Mouse (Mus musculus) mesoderm, embryonic 11.5 days (tissue): ENCODE measurements around the gene S100a7a.

ENCODE experiments used
- DNase-seq: peaks from one replicate; pipeline ENCODE4 v3.0.0-alpha.2; 2012; ENCODE audit warnings: low read depth, low spot score

The S100a7a gene

DNA sequence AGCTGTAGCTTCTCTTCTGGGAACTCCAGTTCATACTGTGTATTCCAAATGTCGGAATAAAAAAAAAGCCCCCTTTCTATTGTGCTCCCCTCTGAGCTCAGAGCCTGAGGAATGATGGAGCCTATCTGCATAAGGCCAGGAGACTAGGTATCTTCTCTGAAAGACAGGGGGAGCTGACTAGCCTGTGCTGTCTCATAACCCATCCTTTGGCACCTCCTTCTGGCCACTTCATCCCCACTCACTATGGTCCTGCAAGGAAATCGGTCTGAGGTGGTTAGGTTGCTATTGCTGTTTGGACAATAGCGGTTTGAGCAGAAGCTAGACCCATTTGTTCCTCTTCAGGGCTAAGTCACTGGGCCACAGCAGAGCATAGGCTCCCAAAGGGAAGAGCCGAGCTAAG is 26.0 kb upstream of the S100a7a start:
- no peak for DNase-seq

DNA sequence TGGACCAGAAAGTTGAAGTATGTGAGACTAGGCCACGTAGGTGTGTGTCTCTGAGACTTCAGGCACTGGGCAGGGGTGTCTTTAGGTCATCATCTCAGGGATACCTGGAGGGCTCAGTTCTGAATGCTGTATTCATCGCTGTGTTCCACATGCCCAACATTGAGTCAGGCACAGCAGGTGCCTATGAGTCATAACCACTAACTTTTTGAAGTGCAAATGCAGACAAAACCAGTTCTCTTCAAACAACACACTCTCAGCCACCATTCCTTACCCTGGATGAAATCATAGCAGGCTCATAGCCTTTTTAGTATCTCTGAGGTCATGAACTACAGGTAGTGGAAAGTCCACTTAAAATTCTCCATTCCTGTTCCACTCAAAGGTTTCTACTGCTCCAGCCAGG is 24.5 kb upstream of the S100a7a start:
- DNase-seq = no peak

DNA sequence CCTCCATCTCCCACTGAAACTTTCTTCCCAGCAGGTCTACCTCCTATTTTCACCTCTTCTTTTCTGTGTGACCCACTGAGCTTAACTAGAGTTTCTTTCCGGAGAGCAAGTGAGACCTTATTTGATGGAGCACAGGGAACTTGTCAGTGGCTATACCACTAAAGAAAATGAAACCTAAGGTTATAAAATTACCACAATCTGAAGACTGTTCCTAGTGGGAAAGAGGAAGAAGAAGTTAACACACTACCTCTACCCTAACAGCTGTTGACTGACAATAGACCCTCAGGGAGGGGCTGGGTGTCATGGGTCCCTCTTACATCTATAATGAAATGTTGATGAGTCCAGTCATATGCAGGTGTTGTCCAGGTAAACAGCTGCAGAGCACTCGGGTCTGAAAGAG is 21.8 kb upstream of the S100a7a start:
- no peak for DNase-seq

DNA sequence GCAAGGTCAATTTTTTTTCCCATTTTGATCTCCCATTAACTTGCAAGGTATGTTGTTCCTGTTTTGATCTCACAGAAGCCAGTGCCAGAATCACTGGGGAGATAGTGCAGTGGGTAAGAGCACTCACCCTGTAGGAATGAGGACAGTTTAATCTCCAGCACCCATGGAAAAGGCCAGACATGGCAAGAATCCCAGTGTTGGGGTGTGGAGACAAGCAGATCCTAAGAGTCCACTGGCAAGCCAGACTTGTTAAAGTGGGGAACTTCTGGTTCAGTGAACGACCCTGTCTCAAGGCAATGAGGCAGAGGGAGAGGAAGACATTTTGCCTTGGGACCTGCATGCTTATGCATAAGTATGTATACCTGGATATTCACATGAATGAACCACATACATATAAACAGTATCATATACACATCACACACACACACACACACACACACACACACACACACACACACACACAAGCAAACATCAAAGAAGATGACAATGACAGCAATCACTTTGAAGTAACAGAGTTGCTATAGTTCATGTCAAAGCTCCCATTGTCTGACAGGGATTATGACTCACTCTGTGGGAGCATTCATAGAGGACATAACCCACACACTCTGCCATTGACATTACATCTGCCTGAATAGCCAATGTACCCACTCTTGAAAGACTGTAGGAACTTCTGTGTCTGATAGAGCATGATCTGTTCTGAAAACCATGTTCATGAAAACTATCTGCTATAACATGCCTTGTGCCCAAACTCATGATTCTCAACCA is 15.1 kb upstream of the S100a7a start:
- DNase-seq = no peak

DNA sequence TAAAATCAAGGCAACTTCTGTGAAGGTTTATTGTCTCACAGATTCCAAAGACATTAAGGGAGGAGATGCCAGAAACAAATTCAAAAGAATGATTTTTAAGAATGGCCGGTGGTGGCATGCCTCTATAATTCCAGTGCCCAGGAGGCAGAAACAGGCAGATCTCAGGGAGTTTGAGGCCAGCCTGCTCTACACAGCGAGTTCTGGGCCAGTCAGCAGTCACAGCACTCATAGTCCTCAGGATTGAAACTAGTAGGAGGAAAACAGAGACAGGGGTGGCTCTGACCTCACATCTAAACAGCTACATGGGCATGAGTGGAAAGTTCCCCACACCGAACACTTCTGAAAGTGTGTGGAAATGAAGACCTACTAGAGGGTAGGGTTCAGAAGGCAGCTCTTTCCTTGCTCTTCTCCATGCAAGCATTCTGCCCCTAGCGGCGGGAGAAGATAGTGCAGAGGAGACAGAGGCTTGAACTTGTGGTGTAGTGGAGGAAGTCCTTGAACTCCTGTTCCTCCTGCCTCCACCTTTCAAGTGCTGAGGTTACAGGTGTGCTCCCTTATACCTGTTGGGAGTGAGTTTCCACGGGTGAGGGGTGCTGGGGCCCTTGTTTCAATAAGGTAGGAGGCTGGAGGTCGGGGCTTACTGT is 14.2 kb upstream of the S100a7a start:
- DNase-seq = peak; percentile 26

DNA sequence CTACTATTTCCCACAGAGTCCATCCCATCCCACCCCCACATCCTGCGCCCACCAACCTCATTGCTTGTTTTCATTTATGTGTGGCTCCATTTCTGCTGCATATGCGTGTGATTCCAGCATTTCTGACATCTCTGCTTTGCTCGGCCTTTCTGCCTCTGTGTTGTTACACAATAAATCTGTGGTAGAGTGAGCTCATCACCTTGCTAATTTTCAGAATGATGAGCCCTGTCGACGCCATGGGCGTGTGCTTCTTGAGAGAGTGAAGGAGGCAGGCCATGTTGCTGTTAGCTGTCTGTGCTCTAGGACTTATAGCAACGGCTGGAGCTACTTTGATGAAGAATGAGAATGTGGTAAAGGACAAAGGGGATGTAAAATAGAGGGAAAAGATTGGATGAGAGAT is 12.8 kb upstream of the S100a7a start:
- DNase-seq = no peak

DNA sequence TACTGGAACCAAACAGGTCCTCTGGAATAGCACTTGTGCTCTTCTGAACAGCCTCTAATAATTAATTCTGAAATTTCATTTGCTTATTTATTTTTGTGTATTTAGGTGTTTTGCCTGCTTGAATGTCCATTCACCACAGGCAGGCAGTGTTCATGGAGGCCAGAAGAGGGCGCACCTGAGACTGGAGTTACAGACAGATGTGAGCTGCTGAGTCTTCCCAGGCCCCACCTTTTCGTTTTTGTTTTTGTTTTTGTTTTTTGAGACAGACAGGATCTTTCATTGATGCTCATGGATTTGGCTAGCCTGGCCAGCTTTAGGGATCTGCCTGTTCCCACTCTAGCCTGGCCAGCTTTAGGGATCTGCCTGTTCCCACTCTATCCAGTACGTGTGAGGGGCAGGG is 9.6 kb upstream of the S100a7a start:
- peak; percentile 25 for DNase-seq

DNA sequence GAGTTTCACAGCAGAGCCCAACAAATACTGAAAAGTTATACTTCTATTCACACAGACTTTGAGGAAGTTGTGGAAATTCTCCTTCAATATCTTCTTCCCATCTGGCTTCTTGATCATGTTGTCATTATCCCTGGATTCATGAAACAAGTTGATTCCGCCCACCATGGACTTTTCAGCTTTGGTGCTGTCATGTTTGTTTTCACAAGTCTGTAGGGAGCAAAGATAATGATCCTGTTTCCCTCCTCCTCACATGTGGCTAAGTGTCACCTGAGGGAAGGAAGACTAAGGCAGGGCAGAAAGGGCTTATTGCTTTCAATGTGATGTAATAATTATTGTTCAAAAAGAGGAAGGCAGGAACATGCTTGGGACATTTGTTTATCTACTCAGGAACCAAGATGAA is 6.5 kb upstream of the S100a7a start:
- DNase-seq = no peak

DNA sequence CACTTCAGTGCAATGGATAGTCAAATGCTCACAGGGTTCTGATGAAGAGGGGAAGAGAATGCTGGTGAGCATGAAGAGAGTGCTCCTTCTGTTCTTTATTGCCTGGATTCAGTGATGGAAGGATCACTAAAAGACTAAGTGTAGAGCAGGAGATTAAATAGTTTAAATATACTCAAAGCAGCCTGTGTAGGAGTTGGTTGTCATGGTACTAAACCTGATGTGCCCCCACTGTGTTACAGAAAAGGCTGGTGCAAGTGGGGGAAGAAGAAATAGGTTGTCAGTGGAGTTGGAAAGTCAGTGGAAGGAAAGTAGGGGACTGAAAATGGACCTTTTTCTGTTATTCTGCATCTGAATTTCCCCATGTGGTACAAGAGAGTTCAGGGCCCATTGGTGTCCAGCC is 4.8 kb upstream of the S100a7a start:
- no peak for DNase-seq

DNA sequence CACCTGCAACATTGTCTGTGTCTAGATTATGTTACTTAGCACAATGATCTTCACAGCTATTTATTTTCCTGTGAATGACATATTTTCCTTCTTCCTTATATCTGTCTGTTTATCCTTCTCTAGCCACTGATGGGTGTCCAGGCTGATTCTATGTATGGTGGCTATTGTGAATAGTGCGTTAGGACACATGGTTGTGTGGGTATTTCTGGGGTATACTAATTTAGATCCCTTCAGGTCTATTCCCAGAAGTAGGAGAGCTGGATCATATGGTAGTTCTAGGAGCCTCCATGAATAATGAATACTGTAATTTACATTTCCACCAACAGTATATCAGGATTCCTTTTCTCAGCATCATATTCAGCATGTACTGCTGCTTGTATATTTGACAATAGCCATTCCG is 4.0 kb upstream of the S100a7a start:
- no peak for DNase-seq

DNA sequence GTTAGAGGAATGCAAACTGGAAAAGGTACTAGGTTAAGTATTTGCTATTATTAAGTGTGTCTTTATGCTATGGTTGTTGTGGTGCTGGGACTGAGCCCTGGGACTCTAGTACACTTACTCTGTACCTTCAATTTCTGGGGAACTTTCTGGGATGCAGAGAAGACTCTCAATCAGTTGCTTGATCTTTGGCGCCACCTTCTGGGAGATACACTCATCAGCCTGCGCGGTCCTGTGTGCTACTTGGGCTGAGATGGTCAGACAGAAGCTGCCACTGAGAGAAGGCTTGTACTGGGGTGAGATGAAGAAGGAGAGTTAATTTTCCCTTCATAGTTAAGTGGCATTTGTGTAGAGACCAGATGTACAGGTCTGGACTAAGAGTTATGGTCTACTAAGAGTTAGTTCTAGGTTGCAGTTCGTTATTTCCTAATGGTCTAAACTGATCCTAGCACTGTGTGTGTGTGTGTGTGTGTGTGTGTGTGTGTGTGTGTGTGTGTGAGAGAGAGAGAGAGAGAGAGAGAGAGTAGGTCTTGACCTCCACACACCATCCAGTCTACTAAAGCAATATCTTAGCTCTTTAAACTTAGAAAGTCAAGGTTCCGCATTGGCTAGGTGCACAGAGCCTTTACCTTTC is 824 bp upstream of the S100a7a start:
- DNase-seq = peak; percentile 79

DNA sequence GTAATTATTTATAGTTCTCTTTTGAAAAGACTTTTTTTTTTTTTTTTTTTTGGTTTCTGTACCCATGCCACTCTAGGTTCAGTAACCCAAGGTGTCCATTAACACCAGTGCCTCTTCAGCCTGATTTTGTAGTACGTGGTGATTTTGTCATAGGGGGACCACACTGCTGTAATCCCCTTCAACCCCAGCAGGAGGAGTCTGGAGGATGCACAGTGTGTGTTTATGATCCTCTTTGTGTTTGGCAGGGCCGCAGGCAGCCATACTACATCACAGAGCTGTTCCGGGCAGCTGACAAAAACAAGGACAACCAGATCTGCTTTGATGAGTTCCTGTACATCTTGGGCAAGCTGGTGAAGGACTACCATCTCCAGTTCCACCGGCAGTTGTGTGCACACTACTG is 3.6 kb downstream of the S100a7a start:
- no peak for DNase-seq

DNA sequence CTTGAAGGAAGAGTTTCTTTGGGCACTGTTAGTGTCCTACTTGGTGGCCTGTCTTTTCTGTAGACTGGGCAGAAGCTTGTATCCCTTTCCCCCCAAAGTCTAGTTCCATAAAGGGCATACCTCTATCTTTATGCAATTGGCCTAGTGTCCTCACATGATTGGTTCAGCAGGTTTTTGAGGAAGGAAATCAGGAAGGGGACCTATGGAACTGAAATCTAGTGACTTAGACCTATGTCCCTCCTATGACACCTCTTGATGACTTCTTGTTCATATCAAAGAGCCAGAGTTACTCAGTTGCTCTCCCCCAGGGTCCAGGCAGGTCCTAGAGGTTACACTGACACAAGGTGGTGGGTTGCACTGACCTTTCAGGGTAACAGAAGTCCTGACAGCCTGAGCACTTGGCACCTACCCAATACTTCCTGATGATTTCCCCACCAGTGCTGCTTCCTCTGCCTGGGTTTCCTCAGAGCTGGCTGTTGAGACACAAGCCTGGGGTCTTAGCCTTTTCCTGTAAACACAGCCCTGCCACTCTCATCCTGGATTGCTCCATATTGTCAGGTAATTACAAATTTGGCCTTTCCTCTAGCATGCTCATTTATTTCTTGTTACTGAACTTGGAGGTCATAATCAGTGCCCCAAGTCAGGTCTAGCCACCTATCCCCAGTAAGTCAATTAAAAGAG is 5.7 kb downstream of the S100a7a start:
- DNase-seq = no peak

DNA sequence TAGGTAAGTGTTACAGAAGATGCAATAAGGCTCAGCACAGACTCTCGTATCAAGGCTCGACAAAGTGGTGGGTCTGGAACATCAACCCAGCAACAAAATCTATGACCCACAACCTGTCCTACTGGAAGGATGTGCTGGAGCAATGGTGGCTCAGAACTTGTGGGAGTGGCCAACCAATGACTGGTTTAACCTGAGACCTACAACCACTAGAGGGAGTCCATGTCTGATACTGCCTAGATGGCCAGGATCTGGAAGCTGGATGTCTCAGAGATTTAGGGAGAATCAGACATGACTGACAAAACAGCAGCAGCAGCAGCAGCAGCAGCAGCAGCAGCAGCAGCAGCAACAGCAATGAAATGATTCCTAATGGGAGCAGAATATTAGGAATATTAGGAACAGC is 10.4 kb downstream of the S100a7a start:
- no peak for DNase-seq

DNA sequence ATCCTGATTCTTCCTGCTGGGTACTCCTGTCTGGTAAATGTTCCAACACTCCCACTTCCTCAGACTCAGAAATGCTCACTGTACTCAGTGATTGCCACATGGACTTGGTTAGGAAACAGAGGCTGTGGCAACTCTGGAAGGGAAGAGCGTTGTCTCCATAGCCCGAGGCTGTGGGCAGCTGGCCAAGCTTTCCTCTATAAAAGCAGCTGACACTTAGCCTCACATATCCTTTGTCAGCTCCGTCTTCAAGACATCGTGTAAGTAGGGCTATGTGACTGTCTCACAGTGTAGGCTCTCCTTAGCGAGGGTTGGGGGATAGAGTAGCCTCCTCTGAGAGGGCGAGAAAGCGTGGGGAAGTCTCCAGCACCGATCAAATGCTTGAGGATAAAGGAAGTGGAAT is 15.0 kb downstream of the S100a7a start, which contains the start of gene S100a8:
TSS of gene S100a8 (plus strand) at position 133 of the 400 bp plus-strand sequence.
- no peak for DNase-seq

DNA sequence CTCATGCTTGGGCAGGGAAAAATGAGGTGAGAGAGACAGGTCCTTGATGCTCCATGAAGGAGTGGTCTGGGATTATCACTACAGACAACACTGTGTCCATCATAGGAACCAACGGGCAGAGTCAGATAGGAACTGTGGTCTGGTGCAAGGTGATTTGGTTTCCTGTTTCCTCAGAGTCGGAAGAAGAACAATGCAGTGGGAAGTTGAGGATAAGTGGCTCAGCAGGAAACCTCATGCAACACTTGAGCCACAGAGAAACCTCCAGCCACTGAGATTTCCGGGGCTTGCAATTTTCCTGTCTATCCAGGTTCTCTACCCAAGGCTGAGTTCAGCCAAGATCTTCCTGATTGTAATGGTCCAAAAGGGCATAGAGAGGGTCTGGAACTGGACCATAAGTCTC is 24.8 kb downstream of the S100a7a start:
- DNase-seq = no peak

DNA sequence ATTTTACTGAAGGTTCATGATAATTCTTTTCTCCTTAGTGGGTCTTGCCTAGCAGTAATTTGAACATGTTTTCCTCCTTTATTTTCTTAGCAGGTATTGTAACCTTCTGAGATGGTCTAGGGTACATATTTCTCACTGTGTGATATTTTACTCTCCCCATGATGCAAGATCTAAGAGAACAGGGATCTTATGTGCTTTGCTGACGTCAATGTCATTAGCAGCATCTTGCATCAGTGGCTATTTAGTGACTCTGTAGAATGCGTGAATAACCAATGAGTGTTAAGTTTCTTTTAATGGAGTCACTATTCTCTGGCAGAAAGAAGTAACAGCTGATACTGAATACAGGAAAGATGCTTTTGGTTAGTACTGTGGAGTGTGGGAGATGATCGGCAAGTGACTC is 30.1 kb downstream of the S100a7a start:
- no peak for DNase-seq

DNA sequence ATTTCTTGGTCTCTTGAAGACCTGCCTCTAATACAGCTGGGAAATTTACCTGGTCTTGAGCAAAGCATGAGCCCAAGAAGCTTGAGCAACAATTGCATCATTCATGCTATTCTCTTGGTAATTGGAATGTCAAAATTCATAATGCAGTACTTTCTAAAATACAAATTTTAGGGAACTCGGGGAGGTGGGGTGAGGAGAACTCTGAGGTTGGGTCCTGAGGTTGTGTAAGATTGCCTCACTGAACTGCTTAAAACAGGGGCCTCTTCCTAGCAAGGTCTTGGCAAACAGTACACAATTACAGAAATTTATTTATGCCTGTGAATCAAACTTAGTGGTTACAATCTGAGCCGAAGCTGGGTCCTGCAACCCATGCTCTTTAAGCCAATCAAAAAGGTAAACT is 33.0 kb downstream of the S100a7a start:
- no peak for DNase-seq

DNA sequence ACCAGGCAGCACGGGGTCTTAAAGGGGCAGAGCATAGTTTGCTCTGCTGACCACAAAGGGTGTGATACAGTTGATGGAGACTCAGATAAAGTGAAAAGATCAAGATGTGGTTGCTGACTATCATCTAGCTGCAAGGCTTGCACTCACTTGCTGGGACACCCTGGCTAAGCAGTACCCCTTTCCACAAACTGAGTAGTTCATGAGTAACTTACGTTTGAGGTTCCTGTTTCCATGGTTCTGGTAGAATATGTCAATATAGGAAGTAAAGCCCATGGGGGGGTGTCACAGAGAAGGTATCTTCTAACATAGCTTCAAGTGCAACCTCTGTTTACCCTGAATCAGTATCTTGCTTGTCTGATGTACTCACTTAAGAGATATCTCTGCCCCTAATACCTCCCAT is 39.7 kb downstream of the S100a7a start:
- DNase-seq = no peak

DNA sequence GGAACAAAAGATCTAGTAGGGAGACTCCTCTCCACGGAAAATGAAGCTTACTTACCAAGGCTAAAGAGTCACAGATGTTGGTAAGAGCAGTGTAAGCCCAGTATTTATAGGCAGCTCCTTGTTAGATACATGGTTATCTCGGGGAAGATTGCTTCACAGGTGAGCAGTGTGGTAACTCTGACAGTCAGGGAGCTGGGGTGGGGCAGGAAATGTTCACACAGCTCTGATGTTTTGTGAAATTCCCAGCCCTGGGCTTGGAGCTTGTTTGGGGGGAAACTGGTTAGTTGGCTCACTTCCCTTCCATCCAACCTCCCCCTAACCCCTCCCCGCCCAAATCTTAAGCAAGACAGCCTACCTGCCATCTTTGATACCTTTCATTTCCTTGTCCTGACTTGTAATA is 41.8 kb downstream of the S100a7a start, which contains the start of gene S100a9:
TSS of gene S100a9 (minus strand) at position 109 of the 400 bp plus-strand sequence.
- no peak for DNase-seq

DNA sequence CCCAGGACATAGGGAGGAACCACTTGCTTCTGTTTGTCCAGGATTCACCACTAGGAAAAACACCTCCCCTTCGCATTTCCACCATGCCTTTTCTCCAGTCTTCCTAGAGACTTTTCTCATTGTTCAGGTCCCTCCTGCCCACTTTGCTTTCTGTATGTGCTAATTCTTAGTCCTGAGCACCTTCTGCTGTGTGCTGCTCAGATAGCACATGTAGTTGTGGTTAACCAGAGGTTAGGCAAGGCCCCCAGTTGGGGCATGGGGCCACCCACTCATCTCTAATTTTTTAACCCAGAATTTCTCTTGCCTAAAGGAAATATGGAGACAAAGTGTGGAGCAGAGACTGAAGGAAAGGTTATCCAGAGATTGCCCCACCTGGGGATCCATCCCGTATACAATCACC is 48.4 kb downstream of the S100a7a start:
- DNase-seq = no peak
